Mouse (Mus musculus) limb, embryonic 11.5 days (tissue): ENCODE results near the gene Chrna10. TPM values are rescaled to one million over a fixed set of nuclear protein-coding genes. Genes with fewer than 3 reads are reported as not detected.

Experiments
- ATAC-seq: fragments of 200-750 bp; cut with Nextera tagmentation; 2 replicates; pipeline ENCODE4 v1.8.0; 2017; ENCODE audit warnings: low read depth; ENCODE audit not compliant: insufficient number of reproducible peaks, low FRiP score, low TSS enrichment
- DNase-seq: peaks from one replicate; pipeline ENCODE4 v3.0.0-alpha.2; 2015; ENCODE audit warnings: low spot score
- H3K27ac ChIP-seq: fragments of 300-500 bp; sonication (generic); replicated peaks from 2 replicates; pipeline ENCODE4 v1.5.1; 2014; ENCODE audit warnings: low read depth, mild to moderate bottlenecking, low read length
- H3K27me3 ChIP-seq: fragments of 300-500 bp; sonication (generic); 2 replicates; pipeline ENCODE4 v1.6.1; 2014; ENCODE audit warnings: mild to moderate bottlenecking, low read length, mixed read lengths; ENCODE audit not compliant: control insufficient read depth, insufficient read depth
- H3K36me3 ChIP-seq: fragments of 300-500 bp; sonication (generic); 2 replicates; pipeline ENCODE4 v1.6.1; 2014; ENCODE audit warnings: mild to moderate bottlenecking, low read length, moderate library complexity, mixed read lengths; ENCODE audit not compliant: control insufficient read depth, insufficient read depth
- H3K4me1 ChIP-seq: fragments of 300-500 bp; sonication (generic); 2 replicates; pipeline ENCODE4 v1.6.1; 2014; ENCODE audit warnings: low read length, mixed read lengths; ENCODE audit not compliant: control insufficient read depth, insufficient read depth
- H3K4me2 ChIP-seq: fragments of 300-500 bp; sonication (generic); 2 replicates; pipeline ENCODE4 v1.6.1; 2014; ENCODE audit warnings: low read depth, mild to moderate bottlenecking, moderate library complexity; ENCODE audit not compliant: severe bottlenecking
- H3K4me3 ChIP-seq: fragments of 300-500 bp; sonication (generic); 2 replicates; pipeline ENCODE4 v1.5.1; 2014; ENCODE audit warnings: low read depth, low read length
- H3K9ac ChIP-seq: fragments of 300-500 bp; sonication (generic); 2 replicates; pipeline ENCODE4 v1.6.1; 2014; ENCODE audit warnings: mild to moderate bottlenecking, low read length
- H3K9me3 ChIP-seq: fragments of 300-500 bp; sonication (generic); 2 replicates; pipeline ENCODE4 v1.6.1; 2016; ENCODE audit warnings: low read length; ENCODE audit not compliant: control insufficient read depth
- WGBS: fragments of 180-500 bp; shearing (Covaris S2); extraction: QIAGEN DNeasy Blood & Tissue Kit; methylation state at CpG from one replicate; pipeline ENCODE4 v1.1.7; 2014; 5-methylcytosine and 5-hydroxymethylcytosine counted together
- polyA plus RNA-seq: library from polyadenylated mRNA; unstranded; fragments of >200 nt; fragmentation: Nextera tagmentation; extraction: Ambion mirVana; gene quantifications from 2 replicates; pipeline ENCODE4 v1.2.1, GENCODE M21; 2014

The Chrna10 gene
- polyA plus RNA-seq, 1 experiment from 2014 or later, result not detected

DNA sequence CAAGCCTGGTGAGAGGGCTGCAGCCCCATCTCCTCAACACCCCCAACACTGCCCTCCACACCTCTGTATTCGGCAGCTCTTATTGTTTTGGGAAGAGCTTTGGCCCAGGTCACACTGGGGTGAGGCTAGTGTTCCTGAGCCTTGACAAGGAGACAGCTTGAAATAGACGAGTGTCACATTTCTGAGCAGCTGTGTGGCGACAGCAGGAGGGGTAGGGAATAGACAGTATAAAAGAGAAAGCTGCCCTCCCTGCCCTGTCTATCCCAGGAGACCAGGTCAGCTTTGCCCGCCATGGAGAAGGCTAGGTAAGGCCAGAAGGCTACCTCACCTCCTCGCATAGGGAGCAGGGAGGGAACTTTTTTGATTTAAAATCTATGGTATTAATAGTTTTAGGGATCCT is 15.1 kb downstream of the Chrna10 start, which contains the start of gene Art1:
Gene Art1 (plus strand): TSS at position 257 of the 400 bp plus-strand sequence.
- Histone ChIP-seq H3K4me3 (no peak within 1 kb of the TSS), H3K4me1 (peaks cover 8% of the 10 kb centered on the region), H3K36me3 (no peaks in the 10 kb centered on the region), H3K27ac (0 out of 2 replicates have a peak within 1 kb of the TSS, but pooled peaks have one; percentile 37), H3K9ac (no peak within 1 kb of the TSS), H3K27me3 (no peaks in the 10 kb centered on the region), H3K4me2 (peak within 1 kb of the TSS; percentile 51), H3K9me3 (no peaks in the 10 kb centered on the region)
- WGBS, result 47% methylated on average over 5 of the region's 5 CpGs
- ATAC-seq (no peak), DNase-seq (no peak)

DNA sequence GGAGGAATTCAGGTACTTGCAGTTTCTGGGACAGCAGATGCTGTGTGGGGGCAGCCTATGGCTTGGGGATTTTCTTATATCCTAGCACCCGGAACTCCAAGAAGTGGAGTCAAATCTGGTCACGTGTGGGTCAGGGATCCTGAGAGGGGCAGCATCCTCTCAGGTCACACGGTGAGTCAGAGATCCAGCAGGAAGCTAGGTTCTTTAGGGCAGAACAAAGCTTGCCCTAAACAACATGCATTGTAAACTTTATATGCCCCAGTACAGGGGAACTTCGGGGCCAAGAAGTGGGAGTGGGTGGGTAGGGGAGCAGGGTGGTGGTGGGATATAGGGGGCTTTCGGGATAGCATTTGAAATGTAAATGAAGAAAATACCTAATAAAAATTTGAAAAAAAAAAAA is 15.8 kb downstream of the Chrna10 start:
- Histone ChIP-seq H3K4me3 (no peak overlapping the region), H3K27me3 (no peaks in the 10 kb centered on the region), H3K27ac (no peak overlapping the region), H3K9me3 (no peaks in the 10 kb centered on the region), H3K36me3 (no peaks in the 10 kb centered on the region), H3K4me1 (peaks cover 8% of the 10 kb centered on the region), H3K4me2 (no peak overlapping the region), H3K9ac (no peak overlapping the region)
- WGBS, result 55% methylated on average over 5 of the region's 5 CpGs
- no peak for DNase-seq
- ATAC-seq, result no peak

DNA sequence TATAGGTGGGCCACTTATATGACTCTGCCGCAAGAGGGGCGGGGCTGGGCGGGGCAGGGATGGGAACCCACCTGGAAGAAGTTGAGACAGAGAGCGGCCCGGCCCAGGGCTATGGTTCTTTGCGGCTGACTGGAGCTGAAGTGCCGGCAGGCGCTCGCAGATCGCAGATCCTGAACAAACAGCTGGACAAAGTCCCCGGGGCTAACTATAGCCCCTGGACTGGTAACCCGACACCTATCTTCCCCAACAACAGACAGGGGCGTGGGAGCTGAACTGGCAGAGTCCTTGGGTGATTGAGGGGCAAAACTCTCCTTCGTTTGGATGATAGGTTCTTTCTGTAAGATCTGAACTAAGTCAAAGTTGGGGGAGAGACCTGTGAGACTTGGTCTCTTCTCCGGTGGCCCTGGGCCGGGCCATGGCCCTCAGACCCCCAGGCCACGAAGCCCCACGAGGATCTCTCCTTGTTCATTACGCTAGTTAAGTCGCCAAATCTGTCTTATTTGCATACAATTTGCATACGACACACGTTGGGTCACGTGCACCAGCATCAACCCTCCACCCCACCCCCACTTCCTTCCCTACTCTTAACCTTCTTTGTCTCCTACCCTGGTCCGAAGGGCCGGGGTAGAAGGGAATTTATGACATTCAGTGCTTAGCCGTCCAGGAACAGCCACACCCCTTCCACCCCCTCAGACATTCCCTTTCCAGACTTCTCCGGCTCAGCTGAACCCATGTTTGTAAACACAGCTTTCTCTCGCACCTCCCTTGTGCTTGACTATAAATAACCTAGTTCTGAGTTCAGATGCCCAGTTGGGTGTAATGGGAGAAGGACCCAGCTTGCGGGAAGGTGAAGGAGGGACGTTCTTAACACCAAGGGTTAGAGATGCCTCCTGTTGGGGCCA is 16.6 kb downstream of the Chrna10 start:
- no peaks in the 10 kb centered on the region for H3K27me3 ChIP-seq
- 0 out of 2 replicates have a peak overlapping the region, but pooled peaks have one; percentile 37 for H3K27ac ChIP-seq
- H3K9ac ChIP-seq, result peak overlapping the region; percentile 49
- peak overlapping the region; percentile 29 for H3K4me3 ChIP-seq
- 4% methylated on average over 30 of the region's 30 CpGs for WGBS
- H3K4me1 ChIP-seq, result peaks cover 8% of the 10 kb centered on the region
- H3K9me3 ChIP-seq, result no peaks in the 10 kb centered on the region
- H3K36me3 ChIP-seq, result no peaks in the 10 kb centered on the region
- H3K4me2 ChIP-seq, result peak overlapping the region; percentile 51
- DNase-seq (peak; percentile 69), ATAC-seq (peak; percentile 80)

- no peak for ATAC-seq
- peaks cover 14% of the 10 kb centered on the region for H3K36me3 ChIP-seq
- 95% methylated on average over 4 of the region's 4 CpGs for WGBS
Measured at GRCm38 (mm10) chr7:102087336-102087735, 29.3 kb downstream of the Chrna10 start.

GRCm38 (mm10) chr7:102084041-102084696 is 32.5 kb downstream of the Chrna10 start:
- H3K27ac ChIP-seq, result no peak overlapping the region
- no peak overlapping the region for H3K9ac ChIP-seq
- no peaks in the 10 kb centered on the region for H3K9me3 ChIP-seq
- WGBS, result 91% methylated on average over 26 of the region's 26 CpGs
- peaks cover 30% of the 10 kb centered on the region for H3K36me3 ChIP-seq
- no peak overlapping the region for H3K4me3 ChIP-seq
- H3K4me2 ChIP-seq, result no peak overlapping the region
- H3K4me1 ChIP-seq, result no peaks in the 10 kb centered on the region
- ATAC-seq (no peak), DNase-seq (no peak)
- H3K27me3 ChIP-seq, result no peaks in the 10 kb centered on the region

More at GRCm38 (mm10) chr7:102087336-102087735, 29.3 kb downstream of the Chrna10 start:
- Histone ChIP-seq H3K27me3 (no peaks in the 10 kb centered on the region), H3K9ac (no peak overlapping the region), H3K27ac (no peak overlapping the region), H3K9me3 (no peaks in the 10 kb centered on the region), H3K4me2 (no peak overlapping the region), H3K4me1 (no peaks in the 10 kb centered on the region), H3K4me3 (no peak overlapping the region)
- DNase-seq, result no peak

DNA sequence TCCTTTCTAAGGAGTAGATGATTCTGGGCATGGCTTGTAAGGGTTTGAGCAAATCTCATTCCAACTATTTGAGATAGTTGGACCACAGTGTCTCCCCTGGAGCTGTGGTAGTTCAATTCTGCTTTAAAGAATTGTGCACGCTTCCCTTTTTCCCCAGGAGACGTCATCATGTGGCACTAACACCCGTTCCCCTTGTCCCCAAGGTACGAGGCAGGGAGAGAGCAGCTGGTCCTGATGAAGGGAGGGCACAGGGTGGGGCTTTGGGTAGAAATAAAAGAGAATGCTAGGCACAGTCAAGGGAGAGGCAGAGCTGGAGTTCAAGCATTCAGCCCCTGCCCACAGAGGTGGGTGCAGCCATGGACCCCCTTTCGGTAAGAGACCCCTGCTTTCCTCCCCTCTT is 33.8 kb downstream of the Chrna10 start, which contains the start of gene Trpc2:
Gene Trpc2 (plus strand): TSS at position 301 of the 400 bp plus-strand sequence.
- ATAC-seq (no peak), DNase-seq (no peak)
- H3K4me3 ChIP-seq, result no peak within 1 kb of the TSS
- 83% methylated on average over 5 of the region's 5 CpGs for WGBS
- H3K9ac ChIP-seq, result no peak within 1 kb of the TSS
- H3K36me3 ChIP-seq, result peaks cover 35% of the 10 kb centered on the region
- no peaks in the 10 kb centered on the region for H3K9me3 ChIP-seq
- H3K27ac ChIP-seq, result no peak within 1 kb of the TSS
- H3K4me2 ChIP-seq, result no peak within 1 kb of the TSS
- H3K27me3 ChIP-seq, result no peaks in the 10 kb centered on the region
- no peaks in the 10 kb centered on the region for H3K4me1 ChIP-seq

DNA sequence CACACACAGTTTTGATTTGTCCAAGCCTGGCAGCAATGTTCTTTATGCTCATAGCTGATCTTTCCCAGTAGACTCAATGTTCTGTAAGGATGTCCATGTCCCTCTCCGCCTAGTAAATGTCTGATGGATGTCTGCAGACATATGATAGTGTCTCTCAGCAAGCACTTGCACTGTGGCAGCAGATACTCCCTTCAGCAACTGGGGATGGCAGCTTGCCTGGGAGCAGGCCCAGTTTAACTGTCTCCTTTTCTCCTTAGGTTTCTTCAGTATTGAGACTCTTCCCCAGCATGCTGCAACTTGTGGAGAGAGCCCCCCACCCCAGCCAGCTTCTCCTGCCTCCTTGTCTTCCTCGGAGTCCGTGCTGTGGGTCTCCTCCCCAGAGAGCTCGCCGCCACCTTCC is 34.8 kb downstream of the Chrna10 start:
- Histone ChIP-seq H3K27me3 (no peaks in the 10 kb centered on the region), H3K9me3 (no peaks in the 10 kb centered on the region), H3K4me1 (no peaks in the 10 kb centered on the region), H3K27ac (no peak overlapping the region), H3K9ac (no peak overlapping the region), H3K36me3 (peaks cover 39% of the 10 kb centered on the region), H3K4me2 (no peak overlapping the region), H3K4me3 (no peak overlapping the region)
- ATAC-seq (no peak), DNase-seq (no peak)
- WGBS, result 95% methylated on average over 5 of the region's 5 CpGs

- 88% methylated on average over 8 of the region's 8 CpGs for WGBS
- Histone ChIP-seq H3K9ac (no peak overlapping the region), H3K4me2 (no peak overlapping the region), H3K9me3 (no peaks in the 10 kb centered on the region), H3K27ac (no peak overlapping the region), H3K27me3 (no peaks in the 10 kb centered on the region), H3K4me3 (no peak overlapping the region), H3K4me1 (no peaks in the 10 kb centered on the region), H3K36me3 (peaks cover 43% of the 10 kb centered on the region)
- no peak for ATAC-seq
- no peak for DNase-seq
Measured at GRCm38 (mm10) chr7:102080311-102080710, 36.3 kb downstream of the Chrna10 start.
